Mouse (Mus musculus) thymus, postnatal 36 days (tissue): Measurements from ENCODE around the gene Olfr678.
"Not testable (repeated sequence)": the region's sequence is repeated elsewhere in the genome, so short reads cannot be mapped to it uniquely, and the experiment has no call there.

Source experiments
- DNase-seq, 2 experiments: peaks; one replicate each; pipeline ENCODE4 v3.0.0; 2022; ENCODE audit warnings: mixed read lengths in 2 of 2

Gene Olfr678

DNA sequence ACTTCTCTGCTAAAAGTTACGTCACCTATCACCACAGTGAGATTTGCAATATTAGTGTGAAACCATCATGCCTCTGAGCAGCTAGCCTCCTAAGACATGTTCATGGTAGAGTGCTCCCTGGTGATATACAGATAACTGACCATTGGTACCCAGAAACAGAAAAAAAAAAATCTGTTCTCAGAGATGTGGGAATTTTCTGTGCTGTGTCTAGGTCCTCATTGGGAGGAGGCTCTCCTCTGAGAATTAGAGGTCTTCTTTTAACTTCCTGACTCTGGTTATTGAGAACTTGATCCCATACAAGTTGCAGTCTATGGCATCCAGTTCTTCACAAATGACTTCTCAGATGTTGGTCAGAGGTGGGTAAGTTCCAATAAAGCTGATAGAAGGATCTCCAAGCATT, at the start of gene Olfr678:
TSS of gene Olfr678 (plus strand) at position 301 of the 400 bp plus-strand sequence.
- DNase-seq: no peak

DNA sequence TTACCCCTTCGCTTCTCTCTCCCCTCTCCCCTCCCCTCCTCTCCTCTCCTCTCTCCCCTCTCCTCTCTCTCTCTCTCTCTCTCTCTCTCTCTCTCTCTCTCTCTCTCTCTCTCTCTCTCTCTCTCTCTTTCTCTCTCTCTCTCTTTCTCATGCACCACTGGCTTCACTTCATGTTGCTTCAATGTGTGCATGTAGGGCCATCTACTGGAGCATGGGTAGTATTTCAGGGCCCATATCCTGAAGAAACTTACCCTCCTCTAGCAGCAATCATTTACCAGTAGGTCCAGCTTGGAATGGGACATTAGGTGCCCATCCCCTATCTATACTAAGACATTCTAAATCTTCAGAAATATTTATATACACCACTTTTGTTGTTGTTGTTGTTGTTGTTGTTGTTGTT, 41.7 kb upstream of the Olfr678 start:
- no peak for DNase-seq

DNA sequence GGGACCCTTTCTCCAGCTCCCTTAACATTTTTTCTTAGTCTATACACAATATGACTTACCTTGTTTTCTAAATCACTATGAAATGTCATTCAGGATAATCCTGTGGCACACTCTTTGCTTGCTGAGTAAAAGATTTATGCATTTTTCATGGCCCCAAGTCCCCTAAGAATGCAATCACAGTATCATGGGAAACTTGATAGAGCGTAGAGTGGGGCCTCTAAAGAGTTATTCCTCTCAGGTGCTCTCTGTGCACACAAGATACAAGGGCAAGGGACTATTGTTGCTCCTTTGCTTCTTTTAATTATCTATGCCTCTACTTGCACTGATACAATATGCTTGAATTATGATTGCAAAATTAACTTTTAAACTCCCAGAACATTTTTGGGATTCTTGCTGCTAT, 35.9 kb upstream of the Olfr678 start, which contains the start of gene Olfr675:
TSS of gene Olfr675 (minus strand) at position 101 of the 400 bp plus-strand sequence.
- no peak for DNase-seq

DNA sequence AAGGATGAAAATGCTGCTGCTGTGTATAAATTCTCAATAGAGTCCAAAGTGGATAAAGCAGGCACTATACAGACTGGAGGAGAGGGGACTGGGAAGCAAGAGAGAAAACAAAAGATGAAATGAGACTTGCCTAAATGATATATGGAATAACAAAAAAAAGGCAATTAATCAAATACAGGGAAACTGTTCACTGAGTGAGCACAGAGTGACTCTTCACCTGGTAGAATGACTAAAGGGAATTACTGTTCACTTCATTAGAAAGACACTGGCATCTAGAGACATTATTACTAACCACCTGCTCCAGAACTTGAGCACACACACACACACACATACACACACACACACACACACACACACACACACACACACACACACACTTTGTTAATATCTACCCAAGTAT, 31.9 kb upstream of the Olfr678 start, which contains the start of gene Olfr676:
TSS of gene Olfr676 (plus strand) at position 301 of the 400 bp plus-strand sequence.
- no peak for DNase-seq

DNA sequence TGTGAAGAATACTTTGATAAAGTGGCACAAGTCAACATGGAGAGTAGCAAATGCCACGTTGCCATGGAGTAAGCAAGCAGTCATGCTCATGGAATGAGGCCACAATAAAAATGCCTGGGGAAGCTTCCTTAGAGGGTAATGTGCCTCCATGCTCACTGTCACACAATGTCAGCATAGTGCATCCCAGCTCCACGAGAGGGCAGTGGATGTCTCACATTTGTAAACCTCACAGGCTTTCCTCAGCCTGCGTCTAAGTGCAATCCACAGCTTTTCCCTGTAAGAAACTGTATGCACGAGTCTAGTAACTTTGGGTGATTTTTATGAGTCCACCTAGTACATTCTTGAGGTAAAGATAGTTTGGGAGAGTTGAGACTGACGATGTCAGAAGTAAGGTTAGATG, 30.4 kb upstream of the Olfr678 start:
- not testable (repeated sequence) for DNase-seq

DNA sequence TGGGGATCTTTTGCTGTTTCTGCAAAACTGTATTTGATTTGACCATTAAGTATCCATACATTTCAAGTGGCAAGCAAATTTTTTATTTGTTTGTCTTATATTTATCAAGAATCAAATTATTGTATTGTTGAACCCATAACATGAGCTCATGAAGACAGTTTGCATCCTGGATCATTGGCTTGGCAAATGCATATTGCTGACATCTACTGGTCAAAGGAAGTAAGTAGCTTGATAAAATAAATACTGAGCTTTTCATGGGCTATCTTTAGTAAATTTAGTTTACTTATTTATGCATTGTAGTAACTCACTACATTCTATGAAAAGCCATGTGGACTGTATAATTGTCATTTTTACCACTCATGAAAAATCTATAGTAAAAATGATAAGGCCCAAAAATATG, 5.3 kb upstream of the Olfr678 start:
- no peak for DNase-seq

DNA sequence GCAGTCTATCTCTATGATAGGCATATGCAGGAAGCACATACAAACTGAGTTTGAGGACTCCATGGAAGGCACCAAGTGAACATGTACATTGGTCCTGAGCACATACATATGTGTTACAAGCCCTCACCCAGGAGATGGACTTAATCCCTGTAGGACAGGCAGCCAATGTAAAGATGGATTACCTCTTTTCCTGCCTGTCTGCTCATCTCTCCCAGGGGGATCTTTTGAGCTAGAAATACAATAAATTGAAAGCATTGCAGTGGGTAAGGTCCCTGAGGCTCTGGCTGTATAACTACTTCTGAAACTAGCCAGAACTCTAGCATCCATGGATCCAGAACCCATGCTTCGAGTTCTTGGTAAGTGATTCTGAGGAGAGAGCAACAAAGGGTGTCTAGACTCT, 16.6 kb downstream of the Olfr678 start, which contains the start of gene Olfr679:
TSS of gene Olfr679 (plus strand) at position 301 of the 400 bp plus-strand sequence.
- no peak for DNase-seq

DNA sequence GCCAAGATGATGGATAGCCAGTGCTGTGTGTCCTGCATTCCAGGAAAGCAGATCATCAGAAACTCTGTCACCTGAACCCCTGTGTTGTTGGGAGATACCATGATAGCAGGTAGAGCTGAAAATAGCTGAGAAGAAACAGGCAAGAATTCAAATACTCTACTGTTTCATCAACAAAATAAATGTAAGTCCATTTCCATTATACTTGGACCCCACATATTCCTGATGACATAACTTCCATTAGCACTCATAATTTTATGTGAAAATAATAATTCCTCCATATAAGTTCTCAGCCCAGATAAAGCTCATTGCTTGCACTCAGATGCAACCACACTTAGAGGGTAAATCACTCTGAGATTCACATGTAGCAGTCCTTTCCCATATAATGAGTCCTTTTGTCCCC, 28.4 kb downstream of the Olfr678 start, which contains the start of gene Olfr680-ps1:
TSS of gene Olfr680-ps1 (minus strand) at position 101 of the 400 bp plus-strand sequence.
- DNase-seq: not testable (repeated sequence)

DNA sequence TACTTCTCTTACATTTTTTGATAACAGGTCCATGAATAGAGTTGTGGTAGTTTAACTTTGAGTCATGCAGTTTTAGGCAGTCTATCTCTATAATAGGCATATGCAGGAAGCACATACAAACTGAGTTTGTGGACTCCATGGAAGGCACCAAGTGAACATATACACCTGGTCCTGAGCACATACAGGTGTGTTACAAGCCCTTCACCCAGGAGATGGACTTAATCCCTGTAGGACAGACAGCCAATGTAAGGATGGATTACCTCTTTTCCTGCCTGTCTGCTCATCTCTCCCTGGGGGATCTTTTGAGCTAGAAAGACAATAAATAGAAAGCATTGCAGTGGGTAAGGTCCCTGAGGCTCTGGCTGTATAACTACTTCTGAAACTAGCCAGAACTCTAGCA, 52.3 kb downstream of the Olfr678 start, which contains the start of gene Olfr681:
TSS of gene Olfr681 (plus strand) at position 301 of the 400 bp plus-strand sequence.
- no peak for DNase-seq
